9 mouse cellular contexts compared by ENCODE assay signal in the genomic region with DNA sequence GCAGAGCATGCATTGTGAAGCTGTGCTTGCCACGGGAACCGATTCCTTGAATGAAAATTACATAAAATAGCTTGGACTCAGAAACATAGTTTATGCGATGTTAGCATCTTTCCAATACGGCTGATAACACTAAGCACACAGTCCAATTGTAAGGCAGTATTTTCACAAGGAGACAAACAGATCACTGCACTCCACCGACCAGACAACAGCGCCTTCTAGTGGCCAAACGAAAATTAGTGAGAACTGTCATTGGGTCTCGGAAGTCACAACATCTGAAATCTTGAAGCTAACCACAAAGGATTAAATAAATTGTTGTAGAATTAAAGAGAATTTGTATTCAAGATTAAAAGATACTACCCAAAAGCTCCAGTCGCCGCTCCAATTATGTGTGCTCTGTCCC. TPM values are rescaled to one million over a fixed set of nuclear protein-coding genes. Genes with fewer than 3 reads are reported as not detected.
DNase-seq lines count a peak whose midpoint lies in the region; ATAC-seq and TF ChIP-seq lines count a peak whose summit lies in the region.
"Had no signal": no experiment of that assay in that cellular context is flagged by ENCODE, and none has a peak within 500 bp of the region (broad histone marks: within the 10 kb centered on the region; RNA-seq: fewer than 3 reads in every experiment).

No protein-coding gene starts in this region.

- no peaks in the 10 kb centered on the region for H3K4me1 ChIP-seq in ES-Bruce4 (ENCODE audit: control insufficient read depth, insufficient read depth, low read length)
- no peaks in the 10 kb centered on the region for H3K4me1 ChIP-seq in forebrain, postnatal 0 days (ENCODE audit: insufficient read depth)
- no peaks in the 10 kb centered on the region for H3K4me1 ChIP-seq in kidney, postnatal 0 days (replicated peaks; ENCODE audit: insufficient read depth, low read length)
- peaks cover 2% of the 10 kb centered on the region; the same call in 1 of the 2 replicates for H3K4me1 ChIP-seq in limb, embryonic 14.5 days (ENCODE audit: control insufficient read depth, insufficient read depth, low read length)

- H3K4me3 ChIP-seq in ES-Bruce4 (ENCODE audit: low read depth, low read length), result no peak overlapping the region
- H3K4me3 ChIP-seq in forebrain, postnatal 0 days (ENCODE audit: low read depth, low read length), result no peak overlapping the region
- no peak overlapping the region for H3K4me3 ChIP-seq in kidney, postnatal 0 days (replicated peaks; ENCODE audit: low read depth, low read length)
- no peak overlapping the region for H3K4me3 ChIP-seq in limb, embryonic 14.5 days (replicated peaks; ENCODE audit: low read length)
- H3K4me3 ChIP-seq: heart, embryonic 15.5 days had no signal

- DNase-seq in 416B (ENCODE audit: low read depth), result peak; percentile 77
- DNase-seq in forebrain, postnatal 0 days, result peak; percentile 90
- DNase-seq in kidney, postnatal 0 days (ENCODE audit: low spot score), result peak; percentile 83
- peak; percentile 72 for DNase-seq in limb, embryonic 14.5 days (ENCODE audit: low spot score)
- DNase-seq in retina, postnatal 1 day, result peak; percentile 75
- DNase-seq in urinary bladder, postnatal 4 days (ENCODE audit: low spot score in 2 of 2), result peak; percentile 38 to 77

- no peak overlapping the region for H3K27ac ChIP-seq in ES-Bruce4 (ENCODE audit: insufficient read depth, low read length)
- H3K27ac ChIP-seq in forebrain, postnatal 0 days (ENCODE audit: low read depth, low read length), result no peak overlapping the region
- H3K27ac ChIP-seq in kidney, postnatal 0 days, result no peak overlapping the region
- no peak overlapping the region for H3K27ac ChIP-seq in limb, embryonic 14.5 days (replicated peaks; ENCODE audit: low read depth, low read length)
- H3K27ac ChIP-seq: heart, embryonic 15.5 days had no signal

- no peak overlapping the region for H3K9ac ChIP-seq in ES-Bruce4 (ENCODE audit: low read depth, poor library complexity, severe bottlenecking)
- H3K9ac ChIP-seq in forebrain, postnatal 0 days, result no peak overlapping the region
- no peak overlapping the region for H3K9ac ChIP-seq in kidney, postnatal 0 days (ENCODE audit: low read depth, low read length)
- no peak overlapping the region for H3K9ac ChIP-seq in limb, embryonic 14.5 days (ENCODE audit: low read depth, low read length, severe bottlenecking)
- H3K9ac ChIP-seq: heart, embryonic 15.5 days had no signal

- no peak overlapping the region; the same call in 1 of the 2 replicates for H3K4me2 ChIP-seq in forebrain, postnatal 0 days (ENCODE audit: low read depth)
- no peak overlapping the region for H3K4me2 ChIP-seq in kidney, postnatal 0 days (ENCODE audit: low read length)
- no peak overlapping the region for H3K4me2 ChIP-seq in limb, embryonic 14.5 days (replicated peaks; ENCODE audit: low read depth, low read length, severe bottlenecking)
- H3K4me2 ChIP-seq: heart, embryonic 15.5 days had no signal

- H3K36me3 ChIP-seq in ES-Bruce4 (ENCODE audit: control insufficient read depth, insufficient read depth, low read length, poor library complexity, severe bottlenecking), result no peaks in the 10 kb centered on the region
- no peaks in the 10 kb centered on the region for H3K36me3 ChIP-seq in forebrain, postnatal 0 days (ENCODE audit: insufficient read depth)
- H3K36me3 ChIP-seq in kidney, postnatal 0 days (ENCODE audit: insufficient read depth, low read length), result no peaks in the 10 kb centered on the region
- no peaks in the 10 kb centered on the region for H3K36me3 ChIP-seq in limb, embryonic 14.5 days (ENCODE audit: control insufficient read depth, insufficient read depth, low read length)
- H3K36me3 ChIP-seq: heart, embryonic 15.5 days had no signal

- peak; percentile 51 for TF ChIP-seq CTCF in ES-Bruce4 (IDR thresholded peaks at IDR 0.05; ENCODE audit: low read depth, low read length)
- TF ChIP-seq CTCF in forebrain, postnatal 0 days (IDR thresholded peaks at IDR 0.05; ENCODE audit: low read depth), result peak; percentile 93
- peak; percentile 97 for TF ChIP-seq CTCF in kidney, postnatal 0 days (IDR thresholded peaks at IDR 0.05; ENCODE audit: low read depth)

- no peak for TF ChIP-seq EP300 in ES-Bruce4 (IDR thresholded peaks at IDR 0.05; ENCODE audit: insufficient read depth, low read depth, low read length)

- ATAC-seq in cerebellum, adult (ENCODE audit: insufficient number of reproducible peaks, low FRiP score, low TSS enrichment), result peak; percentile 47; the same call in 1 of the 2 replicates
- ATAC-seq in forebrain, postnatal 0 days, result peak; percentile 63
- no peak for ATAC-seq in kidney, postnatal 0 days (replicated peaks; ENCODE audit: low FRiP score, low read depth)
- ATAC-seq in limb, embryonic 14.5 days (ENCODE audit: low FRiP score, low read depth), result peak; percentile 55; the same call in 1 of the 2 replicates

- no peaks in the 10 kb centered on the region for H3K9me3 ChIP-seq in ES-Bruce4 (replicated peaks; ENCODE audit: control insufficient read depth, insufficient read depth, low read length, poor library complexity, severe bottlenecking)
- no peaks in the 10 kb centered on the region for H3K9me3 ChIP-seq in forebrain, postnatal 0 days (ENCODE audit: low read length)
- H3K9me3 ChIP-seq in kidney, postnatal 0 days (replicated peaks; ENCODE audit: low read length), result no peaks in the 10 kb centered on the region
- no peaks in the 10 kb centered on the region for H3K9me3 ChIP-seq in limb, embryonic 14.5 days (ENCODE audit: control insufficient read depth, low read length)
- H3K9me3 ChIP-seq: heart, embryonic 15.5 days had no signal

- 21% methylated on average over 10 of the region's 10 CpGs for WGBS in forebrain, postnatal 0 days
- 21% methylated on average over 10 of the region's 10 CpGs for WGBS in kidney, postnatal 0 days
- 20% methylated on average over 10 of the region's 10 CpGs for WGBS in limb, embryonic 14.5 days

- TF ChIP-seq POLR2A in ES-Bruce4 (IDR thresholded peaks at IDR 0.05; ENCODE audit: insufficient read depth, low read length), result no peak
- TF ChIP-seq POLR2A in limb, embryonic 14.5 days (IDR thresholded peaks at IDR 0.05; ENCODE audit: borderline replicate concordance, extremely low read depth, insufficient read depth, insufficient read length), result no peak

- H3K27me3 ChIP-seq in ES-Bruce4 (ENCODE audit: control insufficient read depth, insufficient read depth, low read length, poor library complexity, severe bottlenecking), result no peaks in the 10 kb centered on the region
- H3K27me3 ChIP-seq in forebrain, postnatal 0 days (ENCODE audit: insufficient read depth, low read length), result no peaks in the 10 kb centered on the region
- H3K27me3 ChIP-seq in kidney, postnatal 0 days (ENCODE audit: insufficient read depth, low read length), result no peaks in the 10 kb centered on the region
- H3K27me3 ChIP-seq in limb, embryonic 14.5 days (ENCODE audit: control insufficient read depth, insufficient read depth, low read length), result no peaks in the 10 kb centered on the region
- H3K27me3 ChIP-seq: heart, embryonic 15.5 days had no signal

RNA-seq across cellular contexts. Expression of a gene that starts 4.4 kb away (rescaled TPM):
- polyA plus RNA-seq in ES-Bruce4 (2011; ENCODE audit: insufficient read depth, insufficient read length, low read depth, missing spikeins), result 3.0 TPM in 2 replicates
- 2.7 and 4.4 TPM in 2 replicates for total RNA-seq in forebrain, postnatal 0 days (2014; rRNA removed)
- polyA plus RNA-seq in forebrain, postnatal 0 days (2015; fragmentation: Nextera tagmentation; extraction: Ambion mirVana), result 0.93 and 2.1 TPM in 2 replicates
- polyA plus RNA-seq in kidney, postnatal 0 days (2015; fragmentation: Nextera tagmentation; extraction: Ambion mirVana), result 5.7 and 6.1 TPM in 2 replicates
- polyA plus RNA-seq in limb, embryonic 14.5 days (2012; rRNA removed), result 4.1 and 4.6 TPM in 2 replicates
- polyA plus RNA-seq in limb, embryonic 14.5 days (2014; fragmentation: Nextera tagmentation; extraction: Ambion mirVana), result 5.5 and 6.7 TPM in 2 replicates
